In the genomic region with DNA sequence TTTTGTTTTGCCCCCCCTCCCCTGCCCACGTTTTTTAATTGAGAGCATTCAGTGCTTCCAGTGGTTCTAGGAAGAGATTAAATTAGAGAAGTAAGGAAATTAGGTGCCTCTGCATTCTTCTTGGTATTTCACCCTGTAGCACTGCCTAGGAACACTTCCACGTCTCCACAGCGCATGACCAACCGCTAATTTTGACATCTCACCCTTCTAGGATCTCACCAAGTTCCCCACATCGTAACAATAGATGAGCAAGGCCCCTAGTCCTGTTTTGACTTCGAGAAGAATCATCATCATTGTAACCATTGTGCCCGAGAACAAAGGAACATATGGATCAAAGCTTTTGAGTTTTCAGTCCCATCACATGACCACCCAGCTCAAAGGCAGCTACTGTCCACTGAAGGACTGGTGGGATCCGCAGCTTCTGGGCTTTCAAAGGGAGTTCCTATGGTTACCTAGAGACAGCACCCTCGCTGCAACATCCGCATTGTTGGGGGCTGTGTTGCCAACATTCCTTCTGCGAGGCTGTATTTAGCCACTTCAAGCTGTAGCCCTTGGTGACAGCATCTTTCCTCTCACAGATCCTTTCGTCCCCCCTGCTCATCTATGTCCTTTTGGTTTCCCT, we compare ENCODE assay signal across 10 mouse cellular contexts. TPM values are rescaled to one million over a fixed set of nuclear protein-coding genes. Genes with fewer than 3 reads are reported as not detected.
DNase-seq lines count a peak whose midpoint lies in the region; ATAC-seq and TF ChIP-seq lines count a peak whose summit lies in the region.
"Had no signal": no experiment of that assay in that cellular context is flagged by ENCODE, and none has a peak within 500 bp of the region (broad histone marks: within the 10 kb centered on the region; RNA-seq: fewer than 3 reads in every experiment).

No protein-coding gene starts in this region.

- no peaks in the 10 kb centered on the region for H3K9me3 ChIP-seq in forebrain, embryonic 12.5 days
- H3K9me3 ChIP-seq in midbrain, embryonic 13.5 days = no peaks in the 10 kb centered on the region

- H3K36me3 ChIP-seq in forebrain, embryonic 12.5 days (replicated peaks) = no peaks in the 10 kb centered on the region
- H3K36me3 ChIP-seq in midbrain, embryonic 13.5 days = no peaks in the 10 kb centered on the region

- H3K27ac ChIP-seq in forebrain, embryonic 12.5 days = no peak overlapping the region
- H3K27ac ChIP-seq in layer of hippocampus, adult 2 months = peak overlapping the region; percentile 76
- H3K27ac ChIP-seq in midbrain, embryonic 13.5 days = peak overlapping the region; percentile 21; the same call in 1 of the 2 replicates

- no peak overlapping the region for H3K4me3 ChIP-seq in forebrain, embryonic 12.5 days (replicated peaks)
- H3K4me3 ChIP-seq in layer of hippocampus, adult 2 months = no peak overlapping the region
- no peak overlapping the region for H3K4me3 ChIP-seq in midbrain, embryonic 13.5 days (replicated peaks)

- no peak overlapping the region for H3K9ac ChIP-seq in forebrain, embryonic 12.5 days
- H3K9ac ChIP-seq in midbrain, embryonic 13.5 days (replicated peaks) = no peak overlapping the region

- no peaks in the 10 kb centered on the region for H3K27me3 ChIP-seq in forebrain, embryonic 12.5 days
- peaks cover 9% of the 10 kb centered on the region for H3K27me3 ChIP-seq in midbrain, embryonic 13.5 days

- peak; percentile 79 for ATAC-seq in forebrain, embryonic 12.5 days (ENCODE audit: low FRiP score)
- ATAC-seq in midbrain, embryonic 13.5 days = peak; percentile 91
- ATAC-seq in erythroblast, adult 5-6 weeks (replicated peaks; ENCODE audit: low FRiP score, poor library complexity, severe bottlenecking) = no peak

- DNase-seq in Muller cell, postnatal 12 days (ENCODE audit: inconsistent ontology term) = peak; percentile 60
- peak in 1 of 2 experiments; percentile 37 for DNase-seq in layer of hippocampus, adult 2 months (ENCODE audit: low spot score in 2 of 2)
- DNase-seq in urinary bladder, adult 2 months (ENCODE audit: low spot score) = no peak
- no peak for DNase-seq in spleen, postnatal 4 days (ENCODE audit: low spot score in 2 of 2)
- DNase-seq in urinary bladder, postnatal 36 days (ENCODE audit: low spot score in 2 of 2) = no peak
- DNase-seq: cerebellum, adult 9-11 months had no signal

- WGBS in forebrain, embryonic 12.5 days = 15% methylated on average over 12 of the region's 12 CpGs
- 4% methylated on average over 12 of the region's 12 CpGs for WGBS in midbrain, embryonic 13.5 days

- H3K4me2 ChIP-seq in forebrain, embryonic 12.5 days = no peak overlapping the region
- no peak overlapping the region; the same call in 1 of the 2 replicates for H3K4me2 ChIP-seq in midbrain, embryonic 13.5 days (replicated peaks)

- H3K4me1 ChIP-seq in forebrain, embryonic 12.5 days = peaks cover 12% of the 10 kb centered on the region
- H3K4me1 ChIP-seq in midbrain, embryonic 13.5 days (replicated peaks) = peaks cover 11% of the 10 kb centered on the region

- no peak for TF ChIP-seq CTCF in layer of hippocampus, adult 2 months (conservative IDR thresholded peaks at IDR 0.05)

RNA-seq across cellular contexts. Expression of gene Fgfbp3, which starts 8.9 kb away (rescaled TPM):
- 34.2 and 40.5 TPM in 2 replicates for polyA plus RNA-seq in forebrain, embryonic 12.5 days (2016; fragmentation: Nextera tagmentation; extraction: Ambion mirVana)
- 1 to 10 TPM; 6.9 to 9.0 TPM for total RNA-seq in layer of hippocampus, adult 2 months (2021)
- 45.5 and 47.5 TPM in 2 replicates for polyA plus RNA-seq in midbrain, embryonic 13.5 days (2015; fragmentation: Nextera tagmentation; extraction: Ambion mirVana)
- polyA plus RNA-seq in urinary bladder, adult 2 months (2012; rRNA removed) = 3.8 and 4.6 TPM in 2 replicates
- 3.5 and 4.2 TPM in 2 replicates for total RNA-seq in erythroblast, adult 5-6 weeks (2015; ENCODE audit: low replicate concordance)
- 1.1 and 2.8 TPM in 2 replicates for total RNA-seq in erythroblast, adult 5-6 weeks (2017; ENCODE audit: low replicate concordance)
- polyA plus RNA-seq: activated CD4-positive, CD25-positive, alpha-beta regulatory T cell, adult 4 months had no signal

RNA-seq across cellular contexts. Expression of gene Btaf1, which starts 15.3 kb away (rescaled TPM):
- 20.3 and 20.9 TPM in 2 replicates for polyA plus RNA-seq in forebrain, embryonic 12.5 days (2016; fragmentation: Nextera tagmentation; extraction: Ambion mirVana)
- 10 to 100 TPM; 23.9 to 33.4 TPM for total RNA-seq in layer of hippocampus, adult 2 months (2021)
- polyA plus RNA-seq in midbrain, embryonic 13.5 days (2015; fragmentation: Nextera tagmentation; extraction: Ambion mirVana) = 11.4 and 12.3 TPM in 2 replicates
- 9.1 and 9.6 TPM in 2 replicates for polyA plus RNA-seq in urinary bladder, adult 2 months (2012; rRNA removed)
- total RNA-seq in erythroblast, adult 5-6 weeks (2015; ENCODE audit: low replicate concordance) = 43.6 and 57.3 TPM in 2 replicates
- total RNA-seq in erythroblast, adult 5-6 weeks (2017; ENCODE audit: low replicate concordance) = 117 and 148 TPM in 2 replicates
